Mouse (Mus musculus) left cerebral cortex, postnatal 14 days (tissue): ENCODE measurements around the gene Rnf114. TPM values are rescaled to one million over a fixed set of nuclear protein-coding genes. Genes with fewer than 3 reads are reported as not detected.

Source experiments
- DNase-seq, 2 experiments: peaks; one replicate each; pipeline ENCODE4 v3.0.0; 2021 to 2022; ENCODE audit warnings: low spot score in 2 of 2, mixed read lengths in 1 of 2
- intact Hi-C: fragments of 180-260 bp; cut with DNase I; formaldehyde crosslinking; loops from one replicate; pipeline ENCODE4 v1.15.1; 2025
- total RNA-seq, 2 experiments: library from RNA; stranded (reverse); gene quantifications; 2 replicates each; pipeline ENCODE4 v1.2.3; 2021

Gene Rnf114
- total RNA-seq, 2 experiments from 2014 or later = 40.8 to 43.1 TPM

GRCm38 (mm10) chr2:167550341-167550854, 58.0 kb downstream of the Rnf114 start:
- intact Hi-C loops = no loop called here
- no peak for DNase-seq

- intact Hi-C loops = no loop called here
These were observed 59.0 kb downstream of the Rnf114 start for GRCm38 (mm10) chr2:167551342-167551920.

GRCm38 (mm10) chr2:167552292-167552691, 59.8 kb downstream of the Rnf114 start:
- DNase-seq = no peak
- intact Hi-C loops = no loop called here

More at GRCm38 (mm10) chr2:167551342-167551920, 59.0 kb downstream of the Rnf114 start:
- no peak for DNase-seq

GRCm38 (mm10) chr2:167552927-167553402, 60.5 kb downstream of the Rnf114 start:
- intact Hi-C loops = no loop called here

DNA sequence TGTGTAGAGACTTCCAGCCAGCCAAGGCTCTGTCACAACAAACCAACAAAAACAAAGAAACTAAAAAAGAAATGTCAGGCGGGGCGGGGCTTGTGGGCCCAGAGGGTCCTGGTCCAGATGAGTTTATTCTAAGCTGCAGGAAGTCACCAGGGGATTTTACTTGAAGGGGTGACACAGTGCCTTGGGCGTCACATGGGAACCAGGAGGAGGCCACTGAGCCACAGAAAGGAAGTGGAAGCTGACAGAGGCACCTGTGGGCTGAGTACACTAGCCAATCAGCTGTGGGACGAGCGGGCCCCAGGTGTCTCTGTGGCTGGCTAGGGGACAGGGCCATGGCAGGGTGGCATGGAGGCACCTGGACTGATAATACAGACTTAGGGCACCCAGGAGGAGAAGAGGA, 63.3 kb downstream of the Rnf114 start:
- DNase-seq = no peak
- intact Hi-C loops = no loop called here

More at GRCm38 (mm10) chr2:167552927-167553402, 60.5 kb downstream of the Rnf114 start:
- no peak for DNase-seq

DNA sequence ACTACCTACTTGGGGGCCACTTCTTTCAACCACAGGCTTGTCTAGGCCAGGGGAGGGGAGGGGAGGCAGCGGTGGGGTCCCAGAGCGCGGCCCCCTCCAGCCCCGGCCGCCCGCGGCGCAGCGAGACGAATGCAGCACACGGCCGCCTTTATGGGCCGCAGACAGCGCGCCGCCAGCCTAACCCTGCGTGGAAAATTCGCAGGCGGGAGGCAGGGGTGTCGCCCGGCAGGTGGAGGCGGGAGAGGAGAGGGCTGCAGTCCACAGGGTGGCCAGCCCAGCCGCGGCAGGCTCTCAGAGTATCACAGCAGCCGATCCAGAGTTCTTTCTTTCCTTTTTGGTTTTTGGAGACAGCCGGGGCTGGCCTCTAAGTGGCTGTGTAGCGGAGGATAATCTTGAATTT, 67.0 kb downstream of the Rnf114 start:
- intact Hi-C loops = no loop called here
- DNase-seq = no peak

DNA sequence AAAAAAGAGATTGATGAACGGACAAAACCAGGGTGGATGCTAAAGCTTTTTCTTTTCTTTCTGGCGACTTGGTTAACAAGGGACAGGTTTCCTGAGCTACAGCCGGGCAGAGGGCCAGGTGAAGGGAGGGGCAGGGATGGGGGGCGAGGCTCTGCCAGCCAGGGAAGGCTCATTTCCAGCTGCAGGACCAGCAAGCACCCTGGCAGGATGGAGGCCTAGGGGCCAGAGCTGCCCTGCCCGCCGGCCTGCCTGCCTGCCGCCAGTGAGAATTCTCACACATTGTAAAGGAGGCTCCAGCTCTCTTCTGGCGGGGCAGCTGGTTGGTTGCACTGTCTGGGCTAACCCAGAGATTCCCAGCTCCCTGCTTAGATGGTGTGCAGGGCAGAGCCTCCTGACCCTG, 69.7 kb downstream of the Rnf114 start:
- intact Hi-C loops = no loop called here
- DNase-seq = no peak

GRCm38 (mm10) chr2:167563035-167563434, 70.6 kb downstream of the Rnf114 start:
- DNase-seq = no peak
- intact Hi-C loops = no loop called here

DNA sequence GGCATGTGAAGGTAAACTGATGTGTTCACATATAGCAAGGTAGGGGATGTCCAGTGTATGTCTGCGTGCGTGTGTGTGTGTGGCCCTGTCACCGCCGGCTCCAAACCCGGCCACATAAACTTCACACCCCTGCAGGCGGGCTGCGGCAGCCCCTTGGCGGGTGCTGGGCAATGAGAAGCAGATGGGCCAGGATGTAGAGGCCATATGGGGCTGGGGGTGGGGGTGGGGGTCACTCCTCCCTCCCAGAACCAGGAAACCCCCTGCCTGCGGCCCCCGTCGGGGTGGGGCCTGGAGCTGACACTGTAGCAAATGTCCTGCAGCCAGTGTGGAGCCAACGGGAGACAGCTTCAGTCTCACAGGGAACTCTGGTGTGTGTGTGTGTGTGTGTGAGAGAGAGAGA, 71.3 kb downstream of the Rnf114 start:
- intact Hi-C loops = no loop called here
- no peak for DNase-seq

GRCm38 (mm10) chr2:167564551-167565311, 72.3 kb downstream of the Rnf114 start:
- DNase-seq = no peak
- intact Hi-C loops = no loop called here

DNA sequence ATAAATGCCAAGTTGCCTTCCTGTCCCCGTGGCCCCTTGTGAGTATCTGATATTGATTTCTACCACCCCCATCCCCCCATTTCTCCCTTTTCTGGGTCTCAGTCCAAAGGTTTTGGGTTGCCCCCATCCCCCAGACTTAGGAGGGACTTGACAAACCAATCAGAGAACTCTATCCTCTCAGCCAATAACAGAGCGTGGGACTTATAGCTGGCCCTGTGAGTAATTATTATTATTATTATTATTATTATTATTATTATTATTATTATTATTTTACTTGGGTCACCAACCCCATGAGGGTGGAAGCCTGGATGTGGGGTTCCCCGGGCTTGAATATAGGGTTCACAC, 72.8 kb downstream of the Rnf114 start:
- DNase-seq = no peak
- intact Hi-C loops = no loop called here

DNA sequence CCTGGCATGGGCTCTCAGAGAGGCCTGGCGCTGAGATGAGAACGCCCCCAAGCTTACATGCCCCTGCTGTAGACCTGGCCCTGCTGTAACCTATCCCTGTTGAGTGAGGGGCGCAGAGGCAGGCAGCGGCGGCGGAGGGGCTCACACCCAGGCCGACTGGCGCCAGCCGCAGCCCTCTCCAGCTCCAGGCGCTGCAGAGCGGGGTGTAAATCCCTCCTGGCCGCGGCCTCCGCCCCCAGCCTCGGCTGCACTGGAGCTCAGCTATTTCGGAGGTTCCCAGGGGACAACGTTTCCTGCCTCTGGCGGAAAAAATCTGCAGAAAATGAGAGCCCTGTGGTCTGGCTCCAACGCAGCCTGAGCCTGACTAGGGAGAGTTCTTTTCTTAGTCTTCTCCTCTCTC, 73.2 kb downstream of the Rnf114 start:
- intact Hi-C loops = no loop called here
- no peak for DNase-seq

Other genes starting within 250 kb of the Rnf114 start
- 10 to 100 TPM; 63.0 to 64.9 TPM for gene B4galt5, start 143.5 kb upstream of the Rnf114 start, total RNA-seq
- gene Slc9a8, start 70.9 kb upstream of the Rnf114 start, total RNA-seq = 10 to 100 TPM; 31.2 to 32.9 TPM
- gene Spata2, start 242 bp downstream of the Rnf114 start, total RNA-seq = 10 to 100 TPM; 74.5 to 77.2 TPM
- under 1 TPM; 0.86 to 0.95 TPM for gene Snai1, start 45.5 kb downstream of the Rnf114 start, total RNA-seq
- 100 to 1,000 TPM; 215 to 250 TPM for gene Ube2v1, start 139.4 kb downstream of the Rnf114 start, total RNA-seq
- 10 to 100 TPM; 63.3 to 65.1 TPM for gene Gm20431, start 168.9 kb downstream of the Rnf114 start, total RNA-seq
- gene Cebpb, start 196.3 kb downstream of the Rnf114 start, total RNA-seq = 10 to 100 TPM; 12.6 to 13.4 TPM
- gene Tmem189, start 197.2 kb downstream of the Rnf114 start, total RNA-seq = 10 to 100 TPM; 54.6 to 58.5 TPM